Mouse (Mus musculus): ENCODE results near the gene Senp7. TPM values are rescaled to one million over a fixed set of nuclear protein-coding genes. Genes with fewer than 3 reads are reported as not detected.
"Not testable (repeated sequence)": the region's sequence is repeated elsewhere in the genome, so short reads cannot be mapped to it uniquely, and the experiment has no call there.

Gene Senp7
- total RNA-seq, 2 experiments from 2014 or later: 14.2 to 16.0 TPM

- DNase-seq: peak; percentile 29 to 42
These were observed 86.0 kb downstream of the Senp7 start for GRCm38 (mm10) chr16:56134149-56134548.

GRCm38 (mm10) chr16:56137672-56138071 is 89.5 kb downstream of the Senp7 start:
- DNase-seq: not testable (repeated sequence)

GRCm38 (mm10) chr16:56139921-56140320 is 91.8 kb downstream of the Senp7 start:
- no peak for DNase-seq

GRCm38 (mm10) chr16:56144876-56145555 is 96.9 kb downstream of the Senp7 start:
- no peak for DNase-seq

DNA sequence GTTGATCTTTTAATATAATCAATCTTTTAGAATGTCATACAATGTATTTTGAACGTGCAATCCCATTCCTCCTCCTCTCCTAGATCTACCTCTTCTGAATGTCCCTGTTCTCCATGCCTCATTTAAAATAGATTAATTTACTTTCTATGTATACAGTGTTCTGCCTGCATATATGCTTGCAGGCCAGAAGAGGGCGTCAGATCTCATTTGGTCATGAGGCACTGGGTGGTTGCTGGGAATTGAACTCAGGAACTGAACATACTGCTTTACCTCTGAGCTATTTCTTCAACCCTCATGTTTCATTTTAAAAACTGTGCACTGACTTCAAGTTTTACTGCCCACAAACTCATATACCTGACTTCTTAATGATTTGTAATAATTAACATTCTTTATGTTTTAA is 99.5 kb downstream of the Senp7 start:
- no peak for DNase-seq

DNA sequence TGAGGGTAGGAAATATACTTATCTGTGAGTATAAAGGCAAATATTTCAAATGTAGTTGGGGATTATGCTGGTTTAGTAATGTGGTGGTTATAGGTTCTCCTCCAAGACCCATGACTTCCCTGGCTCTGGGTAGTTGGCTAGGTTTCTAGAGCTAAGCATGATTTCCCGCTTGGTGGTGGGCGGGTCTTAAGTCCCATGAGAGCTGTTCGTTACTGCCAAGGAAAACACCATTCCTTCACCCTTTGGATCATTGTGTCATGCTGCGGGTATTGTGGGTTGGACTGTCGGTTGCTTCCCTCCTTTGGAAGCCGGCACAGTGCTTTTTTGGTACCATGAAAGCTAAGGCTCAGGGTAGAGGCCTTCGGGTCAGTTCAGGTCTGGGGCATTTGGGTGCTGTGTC is 115.3 kb downstream of the Senp7 start:
- peak; percentile 18 to 42 for DNase-seq

GRCm38 (mm10) chr16:56170247-56170646 is 122.1 kb downstream of the Senp7 start:
- no peak for DNase-seq

DNA sequence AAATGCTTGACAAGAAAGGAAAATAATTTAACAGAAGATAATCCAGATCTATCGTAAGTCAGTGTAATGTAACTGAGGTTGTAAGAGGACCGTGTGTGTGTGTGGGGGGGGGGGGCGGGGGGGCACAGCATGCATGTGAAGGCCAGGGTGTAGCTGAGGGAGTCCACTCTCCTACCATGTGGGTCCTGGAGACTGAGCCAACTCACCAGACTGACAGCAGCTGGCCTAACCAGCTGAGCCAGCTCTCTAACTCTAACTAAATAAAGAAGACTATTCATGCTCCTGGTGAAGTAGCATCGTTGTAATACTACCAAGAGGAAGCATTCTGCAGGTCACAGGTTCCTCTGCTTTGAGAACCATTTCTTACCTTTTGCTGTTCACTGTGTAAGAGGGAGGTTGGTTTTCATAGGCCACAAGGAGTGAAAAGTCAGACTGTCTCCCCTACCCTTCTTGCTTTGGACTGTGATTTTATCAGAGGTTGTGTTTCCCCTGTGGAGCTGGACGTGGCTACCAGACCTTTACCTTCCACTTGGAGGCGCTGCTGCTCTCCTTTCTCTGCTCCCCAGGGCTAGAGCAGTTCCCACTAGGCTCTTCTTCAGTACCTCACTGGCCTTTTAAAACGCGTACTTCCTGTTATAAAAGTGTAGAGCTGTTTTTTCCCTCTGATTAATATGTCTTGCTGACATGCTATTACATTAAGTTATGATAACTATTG is 127.9 kb downstream of the Senp7 start:
- peak in 1 of 2 experiments; percentile 8 for DNase-seq

GRCm38 (mm10) chr16:56186863-56187262 is 138.7 kb downstream of the Senp7 start:
- DNase-seq: no peak

GRCm38 (mm10) chr16:56188198-56188597 is 140.1 kb downstream of the Senp7 start:
- no peak for DNase-seq

DNA sequence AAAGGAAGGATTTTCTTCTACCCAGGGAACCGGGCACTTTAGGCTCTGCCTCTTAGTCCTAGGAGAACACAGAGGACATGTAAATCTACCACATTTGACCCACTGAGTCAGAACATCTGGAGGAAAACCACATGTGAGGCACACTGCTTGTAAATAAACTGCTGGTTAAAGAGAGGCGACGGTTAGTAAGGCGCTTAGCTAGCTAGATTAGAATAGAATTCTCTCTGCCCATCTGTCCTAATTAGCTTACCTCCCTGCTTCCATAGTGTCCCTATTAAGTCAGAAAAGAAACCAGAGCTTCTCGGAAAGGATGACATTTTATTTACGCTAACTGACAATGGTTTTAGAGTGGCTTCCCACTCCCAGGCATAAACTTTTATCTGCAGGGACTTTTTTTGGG is 155.9 kb downstream of the Senp7 start, which contains the start of gene Impg2:
Gene Impg2, plus strand, starts transcription at position 263 of the 400 bp plus-strand sequence.
- no peak for DNase-seq

DNA sequence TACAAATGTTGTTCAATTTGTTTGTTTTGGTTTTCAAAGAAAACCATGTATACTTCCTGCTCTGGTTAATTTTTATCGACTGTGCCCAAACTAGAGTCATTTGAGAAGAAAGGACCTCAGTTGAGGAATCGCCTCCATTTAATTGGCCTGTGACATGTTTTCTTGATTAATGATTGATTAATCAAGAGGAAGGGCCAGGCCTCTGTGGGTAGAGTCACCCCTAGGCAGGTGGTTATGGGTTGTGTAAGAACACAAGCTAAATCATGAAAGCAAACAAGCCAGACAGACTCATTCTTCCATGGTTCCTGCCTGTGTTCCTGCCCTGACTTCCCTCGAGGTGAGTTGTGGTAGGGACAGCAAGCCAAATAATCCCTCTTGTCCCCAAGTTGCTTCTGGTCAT is 164.6 kb downstream of the Senp7 start:
- DNase-seq: no peak

DNA sequence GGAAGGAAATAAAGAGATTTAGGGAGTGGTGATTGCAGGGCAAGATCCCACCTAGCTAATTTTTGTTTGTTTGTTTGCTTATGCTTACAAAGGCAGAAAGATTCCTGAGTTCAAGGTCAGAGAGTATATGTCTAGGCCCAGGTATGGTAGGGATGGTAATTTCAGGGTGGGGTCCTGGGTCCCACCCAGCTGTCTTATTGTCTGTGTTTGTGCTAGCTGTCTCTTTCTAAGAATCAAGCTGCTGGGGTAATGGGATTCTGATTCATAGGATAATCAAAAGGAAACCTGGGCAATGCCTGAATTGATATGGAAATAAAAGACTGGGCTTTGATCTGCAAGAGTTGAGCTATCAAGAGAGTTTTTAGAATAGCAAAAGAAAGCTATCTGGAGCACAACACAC is 179.5 kb downstream of the Senp7 start:
- no peak for DNase-seq

- DNase-seq: no peak
These were observed 181.3 kb downstream of the Senp7 start for GRCm38 (mm10) chr16:56229455-56229854.

- DNase-seq: peak in 1 of 2 experiments; percentile 33
These were observed 183.2 kb downstream of the Senp7 start for GRCm38 (mm10) chr16:56231300-56231699.

GRCm38 (mm10) chr16:56232736-56233135 is 184.6 kb downstream of the Senp7 start:
- DNase-seq: peak; percentile 3 to 11

Small RNA genes lying within 50 kb of the gene (microRNA-seq; reads per million reads assigned to microRNA genes)
- 0 reads per million in 2 experiments for gene Gm24047

Other genes with a start within 250 kb of the Senp7 start
- gene Nfkbiz, start 209.4 kb upstream of the Senp7 start, total RNA-seq (2021): 1 to 10 TPM; 1.8 to 2.3 TPM
- gene Nxpe3, start 153.1 kb upstream of the Senp7 start, total RNA-seq (2021): under 1 TPM; 0.40 to 0.93 TPM
- 1 to 10 TPM; 3.9 to 4.8 TPM for gene Cep97, start 113.5 kb upstream of the Senp7 start, total RNA-seq (2021)
- 100 to 1,000 TPM; 538 to 568 TPM for gene Rpl24, start 82.1 kb upstream of the Senp7 start, total RNA-seq (2021)
- gene Zbtb11, start 74.5 kb upstream of the Senp7 start, total RNA-seq (2021): 10 to 100 TPM; 12.3 to 12.5 TPM
- 10 to 100 TPM; 46.4 to 55.3 TPM for gene Pcnp, start 18.6 kb upstream of the Senp7 start, total RNA-seq (2021)
- 10 to 100 TPM; 13.1 to 13.2 TPM for gene Trmt10c, start 10.5 kb upstream of the Senp7 start, total RNA-seq (2021)
- gene Impg2, start 156.0 kb downstream of the Senp7 start, total RNA-seq (2021): under 1 TPM in 1 of 2 experiments, not detected in 1; 0.10 TPM

Data from heart, adult 18-20 months (tissue).